Mouse (Mus musculus): ENCODE measurements at regions not wholly inside any gene's neighbourhood (a gene's known extent, or its start where the extent isn't known, plus 50 kb on each side); places are given as distances from the start of the nearest gene placed in this dataset.
A peak's percentile ranks its signal among the peaks of the same experiment; 100 is the strongest.

- peak in 1 of 2 experiments; percentile 2 for DNase-seq (ENCODE audit: low spot score in 2 of 2)
These were observed 458.9 kb downstream of the Ajap1 start for GRCm38 (mm10) chr4:153023711-153024110.

- DNase-seq (ENCODE audit: low spot score in 2 of 2), result no peak
These were observed 463.4 kb downstream of the Ajap1 start for GRCm38 (mm10) chr4:153019211-153019610.

- no peak for DNase-seq (ENCODE audit: low spot score in 2 of 2)
These were observed 464.3 kb downstream of the Ajap1 start for GRCm38 (mm10) chr4:153018138-153018921.

GRCm38 (mm10) chr4:153017816-153018137 lies 464.8 kb downstream of the Ajap1 start:
- DNase-seq (ENCODE audit: low spot score in 2 of 2), result no peak

GRCm38 (mm10) chr4:153003338-153003737 lies 479.3 kb downstream of the Ajap1 start:
- no peak for DNase-seq (ENCODE audit: low spot score in 2 of 2)

GRCm38 (mm10) chr4:153002516-153002915 lies 480.1 kb downstream of the Ajap1 start:
- DNase-seq (ENCODE audit: low spot score in 2 of 2), result no peak

- DNase-seq (ENCODE audit: low spot score in 2 of 2), result no peak
These were observed 480.9 kb downstream of the Ajap1 start for GRCm38 (mm10) chr4:153001761-153002160.

GRCm38 (mm10) chr4:152999526-152999925 lies 483.1 kb downstream of the Ajap1 start:
- no peak for DNase-seq (ENCODE audit: low spot score in 2 of 2)

GRCm38 (mm10) chr4:152997251-152997650 lies 485.4 kb downstream of the Ajap1 start:
- no peak for DNase-seq (ENCODE audit: low spot score in 2 of 2)

- DNase-seq (ENCODE audit: low spot score in 2 of 2), result no peak
These were observed 486.0 kb downstream of the Ajap1 start for GRCm38 (mm10) chr4:152996641-152997040.

- peak in 1 of 2 experiments; percentile 8 for DNase-seq (ENCODE audit: low spot score in 2 of 2)
These were observed 487.5 kb downstream of the Ajap1 start for GRCm38 (mm10) chr4:152995052-152995595.

GRCm38 (mm10) chr4:152994206-152994605 lies 488.4 kb downstream of the Ajap1 start:
- no peak for DNase-seq (ENCODE audit: low spot score in 2 of 2)

- DNase-seq (ENCODE audit: low spot score in 2 of 2), result no peak
These were observed 492.3 kb downstream of the Ajap1 start for GRCm38 (mm10) chr4:152990266-152990665.

- DNase-seq (ENCODE audit: low spot score in 2 of 2), result no peak
These were observed 494.9 kb downstream of the Ajap1 start for GRCm38 (mm10) chr4:152987726-152988125.

- no peak for DNase-seq (ENCODE audit: low spot score in 2 of 2)
These were observed 497.5 kb upstream of the Kcnab2 start for GRCm38 (mm10) chr4:152975012-152975675.

- DNase-seq (ENCODE audit: low spot score in 2 of 2), result no peak
These were observed 485.3 kb upstream of the Kcnab2 start for GRCm38 (mm10) chr4:152963001-152963400.

GRCm38 (mm10) chr4:152962165-152962564 lies 484.5 kb upstream of the Kcnab2 start:
- DNase-seq (ENCODE audit: low spot score in 2 of 2), result no peak

- DNase-seq (ENCODE audit: low spot score in 2 of 2), result no peak
These were observed 484.0 kb upstream of the Kcnab2 start for GRCm38 (mm10) chr4:152961677-152962076.

GRCm38 (mm10) chr4:152959627-152960230 lies 482.1 kb upstream of the Kcnab2 start:
- peak in 1 of 2 experiments; percentile 1 for DNase-seq (ENCODE audit: low spot score in 2 of 2)

- no peak for DNase-seq (ENCODE audit: low spot score in 2 of 2)
These were observed 475.7 kb upstream of the Kcnab2 start for GRCm38 (mm10) chr4:152953237-152953974.

GRCm38 (mm10) chr4:152948956-152949355 lies 471.3 kb upstream of the Kcnab2 start:
- no peak for DNase-seq (ENCODE audit: low spot score in 2 of 2)

GRCm38 (mm10) chr4:152941159-152941558 lies 463.5 kb upstream of the Kcnab2 start:
- no peak for DNase-seq (ENCODE audit: low spot score in 2 of 2)

Data from heart, adult 9 months (tissue).